Mouse (Mus musculus): ENCODE measurements around the gene Chd2.

DNA sequence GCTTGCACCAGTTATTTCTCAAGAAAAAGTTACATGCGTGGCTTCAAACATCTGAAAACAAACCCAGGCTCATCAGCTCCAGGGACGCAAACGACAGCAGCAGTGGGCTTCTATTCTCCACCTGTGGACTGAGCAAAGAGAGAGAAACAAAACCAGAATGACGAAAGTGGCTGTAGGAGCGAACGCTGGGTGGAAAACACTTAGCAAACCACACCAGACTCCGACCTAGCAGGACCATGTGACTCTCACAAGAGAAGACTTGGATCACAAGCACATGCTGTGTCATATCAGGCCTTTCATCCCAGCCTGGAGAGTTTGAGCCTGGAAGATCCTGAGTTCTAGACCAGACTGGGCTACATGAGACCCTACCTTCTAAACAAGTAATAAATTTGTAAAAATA lies 41.8 kb upstream of the Chd2 start:
- TF ChIP-seq CTCF (IDR thresholded peaks at IDR 0.05; ENCODE audit: borderline replicate concordance, control insufficient read depth, extremely low read depth, insufficient read depth, low read length, poor library complexity) (no peak), POLR2A (IDR thresholded peaks at IDR 0.05; ENCODE audit: control insufficient read depth, extremely low read depth, insufficient read depth, low read length, poor library complexity) (no peak)
